Mouse (Mus musculus): ENCODE measurements around the gene Scaper. TPM values are rescaled to one million over a fixed set of nuclear protein-coding genes. Genes with fewer than 3 reads are reported as not detected.

Gene Scaper
- polyA plus RNA-seq, 1 experiment from 2014 or later: 12.3 TPM

DNA sequence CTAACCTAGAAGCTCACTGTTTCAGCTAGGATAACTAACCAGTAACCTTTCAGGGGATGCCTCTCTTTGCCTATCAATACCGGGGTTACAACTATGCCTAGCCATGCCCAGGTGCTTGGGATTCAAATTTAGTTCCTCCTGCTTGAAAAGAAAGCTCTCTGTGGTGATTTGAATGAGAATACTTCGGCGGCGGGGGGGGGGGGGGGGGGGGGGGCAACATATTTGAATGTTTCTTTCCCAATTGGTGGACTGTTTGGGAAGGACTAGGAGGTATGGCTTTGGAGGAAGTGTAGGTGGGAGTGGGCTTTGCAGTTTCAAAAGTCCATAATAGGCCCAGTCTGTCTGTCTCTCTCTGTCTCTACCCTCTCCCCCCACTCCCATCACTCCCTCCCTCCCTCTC is 37.4 kb downstream of the Scaper start:
- Histone ChIP-seq H3K4me3 (replicated peaks) (no peak overlapping the region), H3K9ac (no peak overlapping the region), H3K9me3 (replicated peaks) (no peaks in the 10 kb centered on the region), H3K4me1 (no peaks in the 10 kb centered on the region), H3K4me2 (replicated peaks) (no peak overlapping the region), H3K27ac (replicated peaks) (no peak overlapping the region), H3K27me3 (no peaks in the 10 kb centered on the region), H3K36me3 (no peaks in the 10 kb centered on the region)
- 51% methylated on average over 4 of the region's 4 CpGs for WGBS
- no peak for ATAC-seq (ENCODE audit: insufficient number of reproducible peaks, low FRiP score, low TSS enrichment, low read depth)

- H3K27me3 ChIP-seq: no peaks in the 10 kb centered on the region
- no peak overlapping the region for H3K9ac ChIP-seq
- H3K36me3 ChIP-seq: no peaks in the 10 kb centered on the region
- H3K4me3 ChIP-seq (replicated peaks): no peak overlapping the region
- ATAC-seq (ENCODE audit: insufficient number of reproducible peaks, low FRiP score, low TSS enrichment, low read depth): peak; percentile 63
- no peaks in the 10 kb centered on the region for H3K9me3 ChIP-seq (replicated peaks)
- H3K4me2 ChIP-seq (replicated peaks): no peak overlapping the region
- 42% methylated on average over 1 of the region's 1 CpGs for WGBS
- H3K4me1 ChIP-seq: no peaks in the 10 kb centered on the region
- no peak overlapping the region for H3K27ac ChIP-seq (replicated peaks)
Measured at GRCm38 (mm10) chr9:55878066-55878465, 59.9 kb downstream of the Scaper start.

DNA sequence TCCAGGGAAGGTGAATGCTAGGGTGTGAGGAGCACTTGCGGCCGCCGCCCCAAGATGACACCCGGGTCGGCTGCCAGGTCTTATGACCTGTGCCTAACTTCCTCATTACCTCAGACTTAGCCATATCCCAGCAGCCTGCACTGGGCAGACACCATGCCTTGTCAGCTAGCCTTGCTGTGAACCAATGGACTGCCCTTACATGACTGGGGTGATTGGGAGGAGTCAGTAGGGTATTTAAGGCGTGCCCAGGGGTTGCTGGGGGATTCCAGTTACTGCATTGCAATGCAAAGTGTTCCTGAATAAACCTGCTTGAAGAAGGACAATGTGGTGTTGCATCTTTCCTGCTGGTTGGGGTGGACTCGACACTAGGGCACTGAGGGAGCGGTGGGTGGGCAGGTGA is 148.5 kb downstream of the Scaper start:
- no peak for ATAC-seq (ENCODE audit: insufficient number of reproducible peaks, low FRiP score, low TSS enrichment, low read depth)
- 81% methylated on average over 8 of the region's 8 CpGs for WGBS

DNA sequence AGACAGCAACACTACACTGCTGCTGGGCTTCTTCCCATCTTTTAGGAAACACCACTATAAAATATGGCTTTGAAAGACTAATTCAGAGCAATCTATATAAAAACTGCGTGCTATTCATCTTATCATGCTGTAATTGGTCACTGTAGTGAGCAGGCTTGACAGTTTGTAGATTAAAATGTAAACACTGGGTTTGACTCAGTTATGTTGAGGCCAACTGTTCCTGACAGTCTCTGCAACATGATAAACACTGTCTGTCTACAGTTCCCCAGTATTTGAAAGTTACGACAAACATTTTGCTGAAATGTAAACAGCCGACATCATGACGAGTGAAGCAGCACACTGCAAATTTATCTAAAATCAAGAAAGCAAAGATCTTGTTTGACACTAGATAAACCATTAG is 225.9 kb downstream of the Scaper start:
- Histone ChIP-seq H3K4me3 (replicated peaks) (no peak overlapping the region), H3K4me1 (no peaks in the 10 kb centered on the region), H3K9me3 (replicated peaks) (no peaks in the 10 kb centered on the region), H3K4me2 (replicated peaks) (no peak overlapping the region), H3K9ac (no peak overlapping the region), H3K36me3 (no peaks in the 10 kb centered on the region), H3K27me3 (no peaks in the 10 kb centered on the region), H3K27ac (replicated peaks) (no peak overlapping the region)
- WGBS: 70% methylated on average over 4 of the region's 4 CpGs
- ATAC-seq (ENCODE audit: insufficient number of reproducible peaks, low FRiP score, low TSS enrichment, low read depth): no peak

More for the DNA sequence above, 148.5 kb downstream of the Scaper start:
- no peaks in the 10 kb centered on the region for H3K36me3 ChIP-seq
- H3K9ac ChIP-seq: no peak overlapping the region
- H3K27me3 ChIP-seq: no peaks in the 10 kb centered on the region
- no peaks in the 10 kb centered on the region for H3K9me3 ChIP-seq (replicated peaks)
- no peaks in the 10 kb centered on the region for H3K4me1 ChIP-seq
- H3K27ac ChIP-seq (replicated peaks): no peak overlapping the region
- no peak overlapping the region for H3K4me2 ChIP-seq (replicated peaks)
- H3K4me3 ChIP-seq (replicated peaks): no peak overlapping the region

DNA sequence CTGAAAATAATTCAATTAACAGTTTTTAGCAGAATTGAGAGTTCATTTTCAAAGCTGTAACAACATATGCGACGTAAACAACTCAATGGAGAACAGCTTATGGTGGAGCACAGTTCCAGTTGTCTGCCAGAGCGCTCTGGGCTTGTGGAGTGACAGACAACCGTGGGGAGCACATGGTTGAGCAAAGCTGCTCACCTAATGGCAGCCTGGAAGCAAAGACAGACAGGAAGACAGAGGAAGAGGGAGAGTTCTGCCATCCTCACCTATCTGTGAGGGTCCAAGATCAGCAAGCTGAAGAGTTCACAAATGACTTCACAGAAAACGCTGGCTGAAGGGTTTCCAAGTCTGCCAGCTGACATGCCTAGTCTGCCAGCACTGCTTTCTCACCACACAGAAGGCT is 227.4 kb downstream of the Scaper start:
- Histone ChIP-seq H3K9ac (no peak overlapping the region), H3K27me3 (no peaks in the 10 kb centered on the region), H3K36me3 (no peaks in the 10 kb centered on the region), H3K4me2 (replicated peaks) (no peak overlapping the region), H3K27ac (replicated peaks) (no peak overlapping the region), H3K9me3 (replicated peaks) (no peaks in the 10 kb centered on the region), H3K4me3 (replicated peaks) (no peak overlapping the region), H3K4me1 (no peaks in the 10 kb centered on the region)
- no peak for ATAC-seq (ENCODE audit: insufficient number of reproducible peaks, low FRiP score, low TSS enrichment, low read depth)
- 84% methylated on average over 5 of the region's 5 CpGs for WGBS

DNA sequence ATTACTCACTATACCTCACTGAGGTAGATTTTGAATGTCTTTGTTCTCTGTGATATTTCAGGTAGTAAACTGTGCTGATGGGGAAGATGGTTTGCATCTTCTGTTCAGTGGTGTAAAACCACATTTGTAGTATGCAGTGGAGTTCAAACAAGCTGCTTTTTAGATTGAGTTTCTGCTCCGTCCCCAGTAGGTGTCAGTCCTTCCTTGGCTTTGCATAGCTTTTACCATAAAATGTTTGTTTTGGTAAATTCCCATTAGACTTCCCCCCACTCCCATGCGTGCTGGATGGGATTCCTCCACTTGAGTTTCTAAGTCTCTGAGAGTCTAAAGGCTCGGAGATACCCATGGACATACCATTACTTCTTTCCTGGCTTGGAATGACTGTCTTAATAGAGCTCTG is 231.3 kb downstream of the Scaper start:
- ATAC-seq (ENCODE audit: insufficient number of reproducible peaks, low FRiP score, low TSS enrichment, low read depth): no peak
- Histone ChIP-seq H3K36me3 (no peaks in the 10 kb centered on the region), H3K27me3 (no peaks in the 10 kb centered on the region), H3K27ac (replicated peaks) (no peak overlapping the region), H3K4me2 (replicated peaks) (no peak overlapping the region), H3K4me1 (no peaks in the 10 kb centered on the region), H3K4me3 (replicated peaks) (no peak overlapping the region), H3K9ac (no peak overlapping the region), H3K9me3 (replicated peaks) (no peaks in the 10 kb centered on the region)
- 57% methylated on average over 3 of the region's 3 CpGs for WGBS

- no peak for ATAC-seq (ENCODE audit: insufficient number of reproducible peaks, low FRiP score, low TSS enrichment, low read depth)
- Histone ChIP-seq H3K4me2 (replicated peaks) (no peak overlapping the region), H3K9ac (no peak overlapping the region), H3K9me3 (replicated peaks) (no peaks in the 10 kb centered on the region), H3K4me3 (replicated peaks) (no peak overlapping the region), H3K27ac (replicated peaks) (no peak overlapping the region), H3K4me1 (no peaks in the 10 kb centered on the region), H3K27me3 (no peaks in the 10 kb centered on the region), H3K36me3 (no peaks in the 10 kb centered on the region)
- 63% methylated on average over 1 of the region's 1 CpGs for WGBS
Measured at GRCm38 (mm10) chr9:55695307-55695706, 242.6 kb downstream of the Scaper start.

- H3K27me3 ChIP-seq: no peaks in the 10 kb centered on the region
- H3K4me2 ChIP-seq (replicated peaks): no peak overlapping the region
- H3K36me3 ChIP-seq: no peaks in the 10 kb centered on the region
- H3K9me3 ChIP-seq (replicated peaks): no peaks in the 10 kb centered on the region
- H3K27ac ChIP-seq (replicated peaks): no peak overlapping the region
- ATAC-seq (ENCODE audit: insufficient number of reproducible peaks, low FRiP score, low TSS enrichment, low read depth): no peak
- no peak overlapping the region for H3K4me3 ChIP-seq (replicated peaks)
- no peaks in the 10 kb centered on the region for H3K4me1 ChIP-seq
- H3K9ac ChIP-seq: no peak overlapping the region
Measured at GRCm38 (mm10) chr9:55677099-55677498, 260.8 kb downstream of the Scaper start.

DNA sequence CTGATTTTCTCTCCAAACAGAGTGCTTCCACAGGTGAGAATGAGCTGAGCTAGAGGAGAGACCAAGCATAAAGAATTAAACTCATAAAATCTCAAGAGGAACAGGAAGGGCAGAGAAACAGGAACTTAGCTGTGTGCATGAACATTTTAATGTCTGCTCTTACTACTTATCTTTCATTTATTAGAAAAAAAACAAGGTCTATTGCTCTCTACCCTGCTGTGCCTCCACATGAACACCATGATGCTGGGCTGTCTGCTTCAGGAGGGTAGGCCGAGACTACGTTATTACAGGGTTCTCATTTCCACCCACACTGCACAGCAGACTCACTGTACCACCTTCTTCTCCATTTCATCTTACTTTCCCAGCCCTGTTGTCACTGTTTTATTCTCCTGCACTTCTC is 291.5 kb downstream of the Scaper start:
- no peak overlapping the region for H3K27ac ChIP-seq (replicated peaks)
- no peak overlapping the region for H3K9ac ChIP-seq
- no peak for ATAC-seq (ENCODE audit: insufficient number of reproducible peaks, low FRiP score, low TSS enrichment, low read depth)
- H3K27me3 ChIP-seq: no peaks in the 10 kb centered on the region
- H3K36me3 ChIP-seq: no peaks in the 10 kb centered on the region
- H3K4me2 ChIP-seq (replicated peaks): no peak overlapping the region
- no peak overlapping the region for H3K4me3 ChIP-seq (replicated peaks)
- no peaks in the 10 kb centered on the region for H3K4me1 ChIP-seq
- 89% methylated on average over 2 of the region's 2 CpGs for WGBS
- H3K9me3 ChIP-seq (replicated peaks): no peaks in the 10 kb centered on the region

- no peaks in the 10 kb centered on the region for H3K36me3 ChIP-seq
Measured at GRCm38 (mm10) chr9:55626990-55627389, 310.9 kb downstream of the Scaper start.

GRCm38 (mm10) chr9:55614711-55615110 is 323.2 kb downstream of the Scaper start:
- WGBS: 90% methylated on average over 3 of the region's 3 CpGs
- Histone ChIP-seq H3K27ac (replicated peaks) (no peak overlapping the region), H3K4me3 (replicated peaks) (no peak overlapping the region), H3K9me3 (replicated peaks) (no peaks in the 10 kb centered on the region), H3K9ac (no peak overlapping the region), H3K36me3 (no peaks in the 10 kb centered on the region), H3K4me2 (replicated peaks) (no peak overlapping the region), H3K27me3 (no peaks in the 10 kb centered on the region), H3K4me1 (no peaks in the 10 kb centered on the region)
- ATAC-seq (ENCODE audit: insufficient number of reproducible peaks, low FRiP score, low TSS enrichment, low read depth): no peak

More at GRCm38 (mm10) chr9:55626990-55627389, 310.9 kb downstream of the Scaper start:
- no peak overlapping the region for H3K4me3 ChIP-seq (replicated peaks)
- no peak for ATAC-seq (ENCODE audit: insufficient number of reproducible peaks, low FRiP score, low TSS enrichment, low read depth)
- no peak overlapping the region for H3K27ac ChIP-seq (replicated peaks)
- no peak overlapping the region for H3K9ac ChIP-seq
- H3K4me2 ChIP-seq (replicated peaks): no peak overlapping the region
- H3K27me3 ChIP-seq: no peaks in the 10 kb centered on the region
- WGBS: 83% methylated on average over 5 of the region's 5 CpGs
- no peaks in the 10 kb centered on the region for H3K9me3 ChIP-seq (replicated peaks)
- H3K4me1 ChIP-seq: no peaks in the 10 kb centered on the region

GRCm38 (mm10) chr9:55609751-55610150 is 328.2 kb downstream of the Scaper start:
- WGBS: 43% methylated on average over 4 of the region's 4 CpGs
- ATAC-seq (ENCODE audit: insufficient number of reproducible peaks, low FRiP score, low TSS enrichment, low read depth): no peak
- H3K4me2 ChIP-seq (replicated peaks): no peak overlapping the region
- H3K4me1 ChIP-seq: no peaks in the 10 kb centered on the region
- no peaks in the 10 kb centered on the region for H3K36me3 ChIP-seq
- no peak overlapping the region for H3K4me3 ChIP-seq (replicated peaks)
- H3K27ac ChIP-seq (replicated peaks): no peak overlapping the region
- no peak overlapping the region for H3K9ac ChIP-seq
- no peaks in the 10 kb centered on the region for H3K9me3 ChIP-seq (replicated peaks)
- H3K27me3 ChIP-seq: no peaks in the 10 kb centered on the region

Data from embryonic facial prominence, embryonic 15.5 days (tissue).